Mouse (Mus musculus): Measurements from ENCODE around the gene Nectin1.

Nectin1 gene

DNA sequence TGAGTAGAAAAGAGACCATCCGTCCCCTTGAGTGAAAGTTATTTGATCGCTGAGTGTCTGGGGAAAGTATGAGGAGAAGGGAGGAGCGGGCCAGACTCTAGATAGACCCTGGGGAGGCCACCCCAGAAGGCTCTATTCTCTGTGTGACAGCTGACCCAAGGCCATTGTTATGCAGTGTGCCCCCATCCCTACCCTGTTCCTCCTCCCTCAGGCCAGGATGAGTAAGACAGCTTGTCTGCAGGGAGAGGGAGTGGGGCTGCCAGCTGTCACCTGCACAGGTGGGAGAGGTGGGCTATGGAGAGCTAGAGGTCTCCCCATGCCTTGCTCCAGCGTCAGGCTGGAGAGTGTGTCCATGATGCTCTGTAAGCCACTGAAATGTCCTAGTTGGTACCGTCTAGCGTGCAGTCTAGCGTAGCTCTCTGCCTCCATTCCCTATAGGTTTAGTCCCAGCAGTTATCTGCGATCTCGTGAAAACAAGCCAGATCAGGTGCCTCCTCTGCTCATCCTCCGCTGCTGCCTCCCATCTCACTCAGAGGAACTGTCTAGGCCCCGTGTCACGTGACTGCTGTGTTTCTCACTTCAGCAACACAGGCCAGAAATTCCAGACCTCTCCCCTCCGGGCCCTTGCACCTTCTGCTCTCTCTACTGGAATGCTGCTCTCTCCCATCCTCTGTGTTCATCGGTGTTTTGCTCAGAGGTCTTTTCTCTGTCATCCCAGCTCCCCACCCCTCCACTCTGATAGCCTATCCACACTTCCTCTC, 21.8 kb downstream of the Nectin1 start:
- peak; percentile 60 to 68 for DNase-seq

DNA sequence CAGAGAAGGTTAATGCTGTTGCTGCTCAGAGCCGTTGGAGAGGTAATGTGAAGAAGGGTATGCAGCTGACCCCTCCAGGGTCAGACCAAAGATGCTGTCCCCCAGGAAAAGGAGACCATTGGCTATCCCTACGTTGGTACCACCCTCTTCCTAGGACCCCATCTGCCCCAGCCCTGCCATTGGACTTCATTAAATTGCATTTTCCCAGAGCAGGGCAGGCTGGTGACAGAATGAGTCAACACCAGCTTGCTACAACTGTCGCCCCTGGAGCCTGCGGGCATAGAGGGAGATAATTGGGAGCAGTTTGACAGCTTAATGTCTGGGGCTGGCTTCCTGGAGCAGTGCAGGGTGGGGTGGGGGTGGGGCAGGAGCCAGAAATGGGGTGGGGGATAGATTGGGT, 25.0 kb downstream of the Nectin1 start:
- DNase-seq = peak in 1 of 2 experiments; percentile 29

DNA sequence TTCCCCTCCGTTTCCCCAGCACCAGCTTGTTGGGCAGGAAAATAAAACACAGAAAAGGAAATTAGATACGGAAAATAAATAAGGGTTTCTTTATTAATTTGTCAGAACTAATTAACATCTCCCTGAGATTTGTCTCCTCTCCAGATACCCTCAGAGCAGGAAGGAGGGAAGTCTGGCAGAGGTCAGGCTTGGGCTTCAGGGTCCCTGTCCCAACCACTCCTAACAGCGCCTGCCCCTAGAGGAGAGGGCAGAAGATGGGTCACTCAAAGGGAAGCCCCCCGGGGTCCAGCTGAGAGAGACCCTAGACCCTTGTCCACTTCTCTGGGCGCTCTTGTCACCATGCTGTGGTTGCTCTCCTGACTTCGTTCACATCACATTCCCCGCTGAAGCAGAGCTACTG, 25.4 kb downstream of the Nectin1 start:
- no peak for DNase-seq

DNA sequence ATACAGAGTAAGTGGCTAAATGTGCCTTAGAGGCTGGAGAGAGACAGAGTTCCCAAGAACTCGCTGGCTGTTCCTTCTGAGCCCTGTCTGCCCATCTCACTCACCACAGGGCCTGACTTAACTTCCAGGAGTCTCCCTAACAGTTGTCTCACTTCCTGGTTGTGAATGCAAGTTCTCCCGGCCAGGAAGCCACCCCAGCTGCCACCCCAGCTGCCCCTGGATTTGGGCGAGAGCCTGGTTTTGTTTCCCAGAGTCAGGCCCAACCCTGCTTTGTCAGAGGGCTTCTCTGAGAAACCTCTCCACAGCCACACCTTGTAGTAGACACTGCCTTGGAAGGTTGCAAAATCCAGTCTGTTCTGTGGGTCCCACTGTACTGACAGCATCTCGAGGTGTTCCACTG, 26.2 kb downstream of the Nectin1 start:
- DNase-seq = no peak

DNA sequence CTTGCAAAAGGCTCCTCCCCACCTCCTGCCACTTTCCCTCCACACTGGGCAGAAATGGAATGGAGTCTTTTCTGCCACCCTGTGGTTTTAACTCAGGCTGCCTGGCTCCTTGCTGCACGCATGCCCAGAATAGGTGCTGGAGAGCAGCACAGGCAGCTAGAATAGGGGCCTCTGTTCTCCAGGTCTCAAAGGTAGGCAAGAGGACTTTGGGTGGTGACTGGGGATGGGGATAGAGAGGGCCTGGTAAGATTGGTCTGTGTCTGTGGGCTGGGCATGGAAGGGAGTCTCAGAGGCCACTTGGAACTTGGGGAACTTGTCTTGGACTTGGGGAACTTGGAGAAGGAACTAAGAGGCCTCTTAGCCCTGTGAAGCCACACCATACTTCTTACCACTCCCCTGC, 27.3 kb downstream of the Nectin1 start:
- DNase-seq = no peak

DNA sequence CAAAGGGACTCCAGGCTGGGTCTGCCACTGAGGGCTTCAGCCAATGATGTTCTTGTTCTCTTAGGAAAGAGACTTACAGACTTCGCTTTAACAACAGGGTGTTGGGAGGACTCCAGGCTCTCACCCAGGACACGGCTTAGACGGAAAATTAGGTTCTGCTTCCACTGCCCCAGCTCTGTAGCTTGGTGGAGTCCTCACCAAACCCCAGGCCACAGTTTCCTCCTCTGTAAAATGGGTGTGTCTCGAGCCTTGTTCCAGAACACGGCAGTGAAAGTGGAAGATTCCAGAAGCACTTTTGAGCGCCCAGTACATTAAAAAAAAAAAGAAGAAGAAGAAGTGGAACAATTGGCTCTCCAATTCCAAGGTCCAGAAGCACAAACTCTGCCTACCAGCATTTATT, 28.7 kb downstream of the Nectin1 start:
- no peak for DNase-seq

DNA sequence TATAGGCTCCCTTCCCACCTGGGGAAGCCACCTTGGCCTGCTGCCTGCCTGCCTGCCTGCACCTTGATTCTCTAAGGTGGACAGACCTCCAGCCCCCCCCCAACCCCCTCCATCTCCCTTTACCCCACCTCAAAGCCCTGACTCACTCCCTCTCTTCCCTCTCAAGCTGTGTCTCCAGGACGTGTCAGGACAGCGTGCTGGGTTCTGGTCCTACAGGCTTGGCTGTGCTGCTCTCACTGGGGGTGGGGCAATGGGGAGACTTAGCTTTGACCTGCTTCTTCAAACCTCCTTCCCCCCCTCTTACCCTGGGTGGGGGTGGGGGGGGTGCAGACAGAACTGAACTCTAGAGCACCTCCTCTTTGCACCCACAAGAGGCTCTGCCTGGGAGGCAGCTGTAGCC, 29.7 kb downstream of the Nectin1 start:
- no peak for DNase-seq

DNA sequence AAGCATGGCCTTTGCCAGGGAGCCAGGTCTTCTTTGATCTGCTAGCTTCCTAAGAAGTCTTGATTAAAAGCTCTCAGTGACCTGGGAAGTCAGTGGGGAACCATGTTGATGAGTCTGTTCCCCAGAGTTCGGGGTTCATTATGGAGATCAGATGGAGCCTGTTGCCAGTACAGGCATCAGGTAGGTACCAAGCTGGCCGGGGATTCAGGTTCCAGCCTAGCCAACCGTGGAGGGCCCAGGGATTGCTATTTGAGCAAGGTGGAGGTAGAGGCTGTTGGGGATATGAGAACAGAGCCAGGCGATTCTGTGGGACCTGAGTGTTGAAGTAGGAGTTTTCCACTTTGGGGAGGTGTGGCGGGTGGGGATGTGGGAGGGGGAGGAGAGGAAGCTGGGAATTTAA, 30.6 kb downstream of the Nectin1 start:
- no peak for DNase-seq

DNA sequence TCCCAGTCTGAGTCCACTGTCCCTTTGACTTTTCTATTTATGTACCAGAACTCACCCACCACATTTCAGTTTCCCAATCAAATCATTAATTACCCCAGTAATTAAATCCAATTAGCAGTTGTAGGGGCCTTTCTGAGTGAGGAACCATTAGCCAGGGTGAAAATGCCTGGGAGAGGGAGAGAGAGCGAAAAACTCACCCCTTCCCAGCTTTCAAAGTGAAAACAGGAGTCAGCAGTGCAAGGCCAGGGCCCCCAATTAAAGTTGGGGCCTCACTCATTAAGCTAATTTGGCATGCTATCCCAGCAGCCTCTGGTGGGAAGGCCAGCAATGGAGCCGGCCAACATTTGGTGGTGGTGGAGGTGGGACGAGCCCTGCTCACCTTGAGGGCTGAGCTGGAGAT, 32.4 kb downstream of the Nectin1 start:
- DNase-seq = no peak

DNA sequence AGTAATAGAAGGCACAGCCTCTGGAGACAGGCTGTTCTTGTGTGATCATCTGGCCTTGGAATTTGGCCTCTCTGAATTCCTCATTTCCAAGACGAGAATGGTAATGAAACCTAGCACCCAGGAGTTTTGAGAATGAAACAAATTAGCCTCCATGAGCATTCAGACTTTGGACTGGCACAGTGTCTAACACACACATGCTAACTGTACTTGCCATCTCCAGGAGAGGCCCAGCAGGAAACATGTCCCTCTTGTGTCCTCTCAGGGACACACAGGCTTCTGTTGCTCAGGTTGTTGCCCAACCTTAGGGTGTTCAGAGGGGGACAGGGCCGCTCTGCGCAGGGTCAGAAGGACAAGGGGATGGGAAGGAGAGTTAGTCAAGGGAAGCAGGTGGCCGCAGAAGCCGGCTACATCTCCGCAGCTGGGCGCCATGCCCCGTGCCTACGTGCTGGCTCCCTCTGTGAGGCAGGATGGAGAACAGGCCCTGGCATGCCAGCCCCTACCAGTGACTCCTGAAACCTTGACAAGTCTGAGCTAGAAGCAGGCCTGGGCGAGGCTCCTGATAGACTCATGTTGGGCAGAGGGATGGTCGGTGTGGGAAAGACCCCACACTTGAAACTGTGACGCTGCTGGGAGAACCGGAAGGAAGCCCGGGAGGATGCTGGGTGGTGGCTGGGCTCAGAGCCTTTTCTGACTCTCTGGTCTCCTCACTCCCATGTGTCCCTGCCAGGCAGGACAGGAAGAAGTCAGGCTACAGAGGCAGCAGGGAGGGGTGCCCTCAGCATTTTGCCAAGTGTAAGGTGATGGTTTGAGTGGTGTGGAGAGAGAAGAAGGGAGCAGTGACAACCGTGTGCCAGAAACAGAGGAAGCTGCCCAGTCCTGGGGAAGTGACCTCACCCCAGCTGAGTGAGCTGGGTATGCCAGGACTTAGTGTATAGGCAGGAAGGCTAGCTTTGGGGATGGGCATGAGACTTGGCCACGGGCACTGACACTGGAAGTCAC, 33.9 kb downstream of the Nectin1 start:
- peak; percentile 46 to 63 for DNase-seq

DNA sequence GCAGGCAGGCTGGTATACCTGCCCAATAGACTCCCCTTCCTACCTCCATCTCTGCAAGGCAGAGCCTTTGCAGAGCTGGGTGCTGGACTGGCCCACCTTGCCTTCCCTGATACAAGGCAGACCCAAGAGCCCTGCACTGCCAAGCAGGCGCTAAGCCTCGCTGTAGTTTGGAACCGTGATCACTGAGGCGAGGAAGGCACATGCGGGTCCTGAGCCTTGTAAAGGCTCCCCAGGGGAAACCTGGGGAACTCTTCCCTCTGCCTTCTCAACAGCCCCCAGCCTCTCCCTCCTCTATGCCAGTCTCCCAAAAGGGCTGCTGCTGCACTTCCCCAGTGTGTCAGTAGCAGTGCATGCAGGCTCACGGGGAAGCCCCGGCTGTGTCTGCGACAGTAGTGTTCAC, 37.1 kb downstream of the Nectin1 start:
- no peak for DNase-seq

DNA sequence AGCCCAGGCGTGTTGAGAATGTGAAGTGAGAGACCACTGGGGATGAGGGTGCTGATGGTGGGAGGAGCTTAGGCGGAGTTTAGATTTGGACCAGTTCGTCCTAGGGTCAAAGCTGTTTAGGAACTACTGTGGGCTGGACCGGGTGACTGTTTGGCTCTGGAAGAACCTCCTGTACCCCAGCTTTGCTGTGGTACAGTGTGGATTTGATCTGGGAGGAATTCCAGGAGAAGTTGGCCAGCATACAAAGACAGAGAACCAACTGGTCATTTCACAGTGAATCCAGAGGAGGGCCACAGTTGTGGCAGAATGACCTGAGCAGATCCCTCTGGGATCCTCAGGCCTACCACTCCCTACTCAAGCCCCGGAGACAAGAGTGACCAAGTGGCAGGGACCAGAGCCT, 38.6 kb downstream of the Nectin1 start:
- peak in 1 of 2 experiments; percentile 37 for DNase-seq

DNA sequence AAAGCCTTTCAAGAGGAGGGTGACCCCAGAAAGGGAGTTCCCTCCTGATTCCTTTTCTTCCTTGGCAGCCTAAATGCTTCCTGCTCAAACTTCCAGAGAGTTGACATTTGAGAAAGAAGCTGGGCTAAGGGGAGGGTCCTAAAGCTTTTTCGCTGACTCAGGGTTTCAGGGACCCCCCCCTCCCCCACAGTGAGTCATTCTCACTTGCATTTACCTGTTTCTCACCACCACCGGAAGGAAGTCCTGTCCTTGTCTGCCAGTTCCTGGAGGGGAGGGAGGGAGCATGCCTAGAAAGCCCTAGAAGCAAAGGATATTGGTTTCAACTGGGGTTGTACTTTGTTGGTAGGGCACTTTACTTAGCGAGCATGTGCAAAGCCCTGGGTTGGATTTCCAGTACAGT, 40.2 kb downstream of the Nectin1 start:
- no peak for DNase-seq

DNA sequence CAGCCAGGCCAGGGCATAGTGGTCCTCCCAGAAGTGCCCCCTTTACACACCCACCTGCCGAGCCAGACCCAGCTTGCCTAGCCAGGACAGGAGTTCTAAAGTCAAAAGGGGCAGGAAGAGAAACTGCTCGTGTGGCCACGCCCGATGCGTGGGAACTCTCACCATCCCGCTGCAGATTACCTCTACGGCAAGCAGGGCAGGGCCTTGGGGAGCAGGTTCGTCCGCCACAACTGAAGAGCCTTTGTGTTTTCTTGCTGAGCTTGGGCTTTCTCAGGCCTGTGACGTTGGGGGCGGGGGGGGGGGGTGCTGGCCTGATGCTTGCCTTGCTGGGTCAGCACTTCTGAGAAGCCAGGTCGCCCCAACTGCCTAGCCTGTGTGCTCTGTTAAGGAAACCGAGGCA, 41.1 kb downstream of the Nectin1 start:
- no peak for DNase-seq

DNA sequence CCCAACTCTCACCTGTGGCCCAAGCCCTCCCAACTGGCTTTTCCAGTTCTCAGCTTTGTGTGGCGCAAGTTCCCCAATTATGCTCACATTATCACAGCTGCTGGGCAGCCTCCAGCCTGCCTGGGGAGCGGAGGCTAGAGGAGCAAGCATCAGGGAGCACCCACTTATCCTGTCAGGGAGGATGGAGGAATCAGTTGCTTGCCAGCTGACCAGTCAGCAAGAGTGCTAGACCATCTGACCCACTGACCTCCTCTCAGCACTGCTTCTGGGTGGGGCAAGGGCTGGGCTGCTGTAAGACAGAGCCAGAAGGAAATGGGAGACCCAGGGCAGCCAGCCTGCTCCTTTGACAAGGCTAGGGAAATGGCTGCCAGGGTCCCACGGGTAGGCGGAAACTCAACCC, 43.8 kb downstream of the Nectin1 start:
- DNase-seq = no peak

DNA sequence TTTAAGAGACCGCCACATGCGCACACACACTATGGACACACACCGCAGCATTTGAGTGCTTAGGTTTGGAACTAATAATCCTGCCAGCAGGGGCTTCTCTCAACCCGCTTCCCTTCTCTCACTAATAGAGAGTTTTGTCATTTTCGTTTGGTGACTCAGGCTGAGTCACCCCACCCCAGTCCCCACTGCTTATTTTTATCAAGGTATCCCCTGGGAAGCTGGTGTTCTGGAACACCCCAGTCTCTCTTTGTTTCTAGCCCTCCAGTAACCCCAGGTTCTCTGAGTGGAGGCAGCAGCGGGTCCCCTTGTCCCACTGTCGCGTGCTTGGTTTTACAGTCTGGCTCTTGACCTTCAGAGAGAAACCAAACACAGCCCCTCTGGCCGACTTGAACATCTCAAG, 48.9 kb downstream of the Nectin1 start:
- DNase-seq = no peak

DNA sequence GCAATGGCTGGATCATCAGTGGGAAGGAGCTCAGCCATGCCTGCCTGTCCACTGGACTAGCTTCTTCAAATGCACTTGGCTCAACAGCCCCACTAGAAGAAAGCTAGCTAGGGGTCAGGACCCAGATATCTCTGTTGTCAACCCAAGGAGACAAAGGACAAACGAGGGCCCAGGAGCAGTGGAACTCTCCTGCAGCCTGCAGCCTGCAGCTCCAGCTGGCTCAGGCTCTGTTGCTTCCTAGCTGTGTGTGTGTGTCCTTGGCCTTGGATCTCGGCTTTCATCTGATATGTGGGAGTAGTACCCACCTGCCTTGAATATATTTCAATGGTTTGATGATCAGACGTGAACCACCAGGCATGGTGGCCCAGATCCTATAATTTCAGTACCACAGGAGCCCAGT, 49.6 kb downstream of the Nectin1 start:
- DNase-seq = no peak

DNA sequence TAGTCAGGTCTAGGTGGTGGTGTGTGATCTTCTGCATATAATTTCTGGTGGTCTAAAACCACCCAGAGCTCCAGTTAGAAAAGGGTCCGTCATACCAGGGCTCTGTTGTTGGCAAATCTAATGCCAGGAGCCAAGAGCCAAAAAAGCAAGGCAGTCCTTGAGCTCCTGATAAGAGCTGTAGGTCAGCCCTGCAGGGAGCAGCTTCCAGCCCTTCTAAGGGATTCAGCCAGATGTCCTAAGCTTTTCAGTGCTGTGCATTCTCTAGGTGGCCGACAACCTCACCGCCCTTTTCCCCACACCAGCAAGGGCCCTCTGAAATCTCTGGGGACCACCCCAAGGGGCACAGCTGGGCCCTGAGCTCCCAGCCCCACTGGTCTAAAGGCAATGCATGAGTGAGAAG, 52.2 kb downstream of the Nectin1 start:
- no peak for DNase-seq

DNA sequence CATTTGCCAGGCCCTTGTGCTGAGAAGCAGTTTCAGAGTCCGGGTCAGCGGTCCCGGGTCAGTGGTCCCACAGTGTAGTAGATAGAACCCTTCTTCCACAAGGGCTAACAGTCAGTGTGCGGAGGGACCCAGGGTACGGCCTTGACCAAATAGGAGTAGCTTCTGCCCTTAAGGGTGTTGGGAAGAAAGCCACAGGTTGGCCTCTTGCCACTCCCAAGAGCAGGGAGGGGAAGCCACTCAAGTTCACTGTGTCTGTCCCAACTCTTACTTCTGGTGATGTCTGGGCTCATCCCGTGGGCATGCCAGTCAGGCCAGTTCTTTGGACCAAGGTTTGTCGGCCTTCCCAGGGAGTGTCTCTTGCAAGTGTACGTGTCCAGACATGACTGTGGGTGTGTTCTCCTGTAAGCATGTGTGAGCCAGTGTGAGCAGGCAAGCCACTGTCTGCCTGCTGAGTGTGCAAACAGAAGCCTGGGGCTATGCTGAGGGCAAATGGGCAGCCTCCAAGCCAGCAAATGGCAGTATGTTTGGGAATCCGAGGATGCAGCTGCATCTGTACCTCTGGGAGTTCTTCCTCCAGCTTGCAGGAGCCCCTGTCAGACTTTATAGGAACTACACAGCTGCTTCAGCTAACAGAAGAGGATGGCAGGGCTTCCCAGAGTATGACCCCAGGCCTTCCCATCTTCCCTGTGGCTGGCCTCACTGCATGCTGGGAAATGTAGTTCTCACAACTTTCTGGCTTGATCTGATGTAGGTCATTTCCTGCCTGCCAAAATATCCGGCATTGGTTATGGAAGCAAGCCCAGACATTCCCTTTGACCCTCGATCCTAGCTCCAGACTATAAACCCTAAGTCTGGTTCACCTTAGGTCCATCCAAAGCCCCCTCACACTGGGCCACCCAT, 53.3 kb downstream of the Nectin1 start:
- no peak for DNase-seq

DNA sequence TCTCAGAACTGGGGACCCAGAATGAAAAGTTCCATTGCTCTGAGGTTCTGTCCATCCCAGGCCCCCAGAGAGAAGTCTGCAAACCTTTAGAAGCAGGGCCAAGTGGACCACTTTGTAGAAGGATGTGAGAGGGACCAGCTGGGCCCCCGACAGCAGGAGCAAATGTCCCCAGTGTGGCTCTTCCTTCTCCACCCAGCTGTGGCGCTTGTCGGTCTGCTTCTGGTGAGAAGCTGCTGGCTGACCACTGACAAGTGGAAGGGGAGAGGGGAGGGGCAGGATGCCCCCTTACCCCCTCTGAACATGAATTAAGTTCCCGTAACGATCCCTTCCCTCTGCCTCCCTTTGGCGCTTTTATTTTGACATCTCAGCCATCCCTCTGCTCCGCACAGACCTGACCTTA, 54.0 kb downstream of the Nectin1 start:
- no peak for DNase-seq

DNA sequence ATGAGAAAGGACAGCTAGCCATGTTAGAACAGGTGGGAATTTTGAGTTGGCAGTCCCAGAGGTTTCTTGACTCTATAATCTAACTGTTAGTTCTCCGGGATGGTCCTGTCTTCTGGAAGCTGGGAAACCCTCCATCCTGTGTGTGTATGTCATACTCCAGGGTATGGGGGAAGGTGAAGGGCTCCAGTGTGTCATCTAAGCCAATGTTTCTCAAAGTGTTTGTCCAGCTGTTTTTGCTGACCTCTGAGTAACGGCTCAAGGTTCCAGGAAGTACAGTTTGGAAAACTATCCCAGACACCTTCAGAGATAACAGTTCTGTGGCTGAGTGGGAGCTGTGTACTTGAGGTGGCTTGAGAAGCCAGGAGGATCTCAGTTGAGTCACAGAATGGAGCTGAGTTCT, 56.7 kb downstream of the Nectin1 start:
- no peak for DNase-seq

DNA sequence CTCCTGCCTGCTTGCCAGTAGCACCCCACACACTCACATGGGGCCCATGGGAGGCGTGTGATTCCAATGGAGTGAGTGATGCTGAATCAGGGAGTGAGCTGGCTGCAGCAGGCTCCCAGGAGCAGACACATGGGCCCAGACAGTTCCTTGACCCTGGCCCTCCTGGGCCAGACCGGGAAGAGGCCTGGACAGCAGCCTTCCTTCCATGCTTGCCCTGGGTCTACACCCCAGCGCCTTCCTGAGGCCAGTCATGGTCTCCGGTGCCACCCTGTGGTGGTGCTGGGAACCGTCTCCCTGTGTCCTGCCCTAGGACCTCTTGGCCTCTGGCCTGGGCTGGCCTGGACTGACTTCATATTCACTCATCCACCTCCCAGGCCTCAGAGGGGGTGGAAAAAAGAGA, 58.1 kb downstream of the Nectin1 start:
- peak; percentile 85 to 86 for DNase-seq

DNA sequence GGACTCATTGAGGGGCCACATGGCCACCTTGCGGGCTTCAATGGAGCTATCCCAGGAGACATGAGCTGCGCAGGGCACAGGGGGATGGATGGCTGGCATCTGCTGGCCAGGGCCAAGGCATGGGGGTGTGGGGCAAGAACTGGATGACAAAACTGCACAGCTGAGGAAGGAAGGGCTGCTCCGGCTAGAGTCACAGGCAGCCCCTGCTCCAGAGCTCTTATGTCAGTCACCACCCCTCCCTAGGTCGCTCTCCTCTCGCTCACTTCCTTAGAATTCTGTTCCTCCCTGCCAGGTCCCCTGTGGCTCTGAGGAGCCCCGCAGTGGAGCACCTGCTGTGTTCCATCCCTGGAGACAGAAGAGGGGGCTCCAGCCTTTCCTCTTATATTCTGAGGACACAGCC, 63.8 kb downstream of the Nectin1 start:
- no peak for DNase-seq

Data from cerebellum, postnatal 10 days (tissue).